Mouse (Mus musculus) heart, postnatal 0 days (tissue): ENCODE results near the gene Aptx. TPM values are rescaled to one million over a fixed set of nuclear protein-coding genes. Genes with fewer than 3 reads are reported as not detected.
A peak's percentile ranks its signal among the peaks of the same experiment; 100 is the strongest.

Experiments
- ATAC-seq: fragments of 200-750 bp; cut with Nextera tagmentation; 2 replicates; pipeline ENCODE4 v1.8.0; 2017; ENCODE audit warnings: low read depth, moderate number of reproducible peaks, moderate library complexity; ENCODE audit not compliant: insufficient read depth
- DNase-seq: peaks from one replicate; pipeline ENCODE4 v3.0.0-alpha.2; 2016; ENCODE audit warnings: low spot score
- H3K27ac ChIP-seq: fragments of 300-500 bp; sonication (generic); 2 replicates; pipeline ENCODE4 v1.5.1; 2014; ENCODE audit warnings: low read depth, mild to moderate bottlenecking
- H3K27me3 ChIP-seq: fragments of 300-500 bp; sonication (generic); 2 replicates; pipeline ENCODE4 v1.6.1; 2014; ENCODE audit warnings: low read length, mixed read lengths; ENCODE audit not compliant: control insufficient read depth, insufficient read depth
- H3K36me3 ChIP-seq: fragments of 300-500 bp; sonication (generic); replicated peaks from 2 replicates; pipeline ENCODE4 v1.6.1; 2014; ENCODE audit warnings: low read length, mixed read lengths; ENCODE audit not compliant: control insufficient read depth, insufficient read depth
- H3K4me1 ChIP-seq: fragments of 300-500 bp; sonication (generic); 2 replicates; pipeline ENCODE4 v1.6.1; 2014; ENCODE audit warnings: antibody characterized with exemption; ENCODE audit not compliant: control insufficient read depth, insufficient read depth
- H3K4me2 ChIP-seq: fragments of 300-500 bp; sonication (generic); 2 replicates; pipeline ENCODE4 v1.6.1; 2014; ENCODE audit warnings: low read depth, mild to moderate bottlenecking, low read length, moderate library complexity
- H3K4me3 ChIP-seq: fragments of 300-500 bp; sonication (generic); 2 replicates; pipeline ENCODE4 v1.5.1; 2014; ENCODE audit warnings: low read depth, low read length
- H3K9ac ChIP-seq: fragments of 300-500 bp; sonication (generic); replicated peaks from 2 replicates; pipeline ENCODE4 v1.6.1; 2014; ENCODE audit warnings: low read depth, low read length, mixed read lengths
- H3K9me3 ChIP-seq: fragments of 300-500 bp; sonication (generic); replicated peaks from 2 replicates; pipeline ENCODE4 v1.6.1; 2016; ENCODE audit warnings: low read length; ENCODE audit not compliant: control insufficient read depth
- CTCF ChIP-seq: IDR thresholded peaks from 2 replicates; pipeline ENCODE4 v1.5.1; 2016; ENCODE audit warnings: antibody characterized with exemption, control low read depth, low read depth
- EP300 ChIP-seq: IDR thresholded peaks from 2 replicates; pipeline ENCODE4 v1.6.1; 2016; ENCODE audit warnings: antibody characterized with exemption, low read depth
- WGBS: fragments of 180-500 bp; shearing (Covaris S2); extraction: QIAGEN DNeasy Blood & Tissue Kit; methylation state at CpG from one replicate; pipeline ENCODE4 v1.1.7; 2014; 5-methylcytosine and 5-hydroxymethylcytosine counted together
- polyA plus RNA-seq: library from polyadenylated mRNA; unstranded; fragments of >200 nt; fragmentation: Nextera tagmentation; extraction: Ambion mirVana; gene quantifications from 2 replicates; pipeline ENCODE4 v1.2.1, GENCODE M21; 2015
- total RNA-seq: library from RNA; depleted of rRNA; stranded (reverse); fragments of >200 nt; gene quantifications from 2 replicates; pipeline ENCODE4 v1.2.3, GENCODE M21; 2014; ENCODE audit warnings: low replicate concordance

Gene Aptx
- total and polyA plus RNA-seq, 2 experiments from 2014 or later = 18.9 to 29.9 TPM

- Histone ChIP-seq H3K4me2 (peak overlapping the region; percentile 68), H3K4me1 (peaks cover 16% of the 10 kb centered on the region), H3K27me3 (no peaks in the 10 kb centered on the region), H3K36me3 (no peaks in the 10 kb centered on the region), H3K9me3 (no peaks in the 10 kb centered on the region), H3K4me3 (peak overlapping the region; percentile 61), H3K27ac (peak overlapping the region; percentile 92), H3K9ac (peak overlapping the region; percentile 60)
- DNase-seq (no peak), ATAC-seq (no peak)
- WGBS = 33% methylated on average over 9 of the region's 9 CpGs
- TF ChIP-seq CTCF (no peak), EP300 (no peak)
These were observed 799 bp upstream of the Aptx start for GRCm38 (mm10) chr4:40703710-40704275.

GRCm38 (mm10) chr4:40701796-40702195 lies 1.2 kb downstream of the Aptx start:
- Histone ChIP-seq H3K36me3 (no peaks in the 10 kb centered on the region; the same call in 1 of the 2 replicates), H3K27me3 (no peaks in the 10 kb centered on the region), H3K27ac (peak overlapping the region; percentile 92; the same call in 1 of the 2 replicates), H3K4me2 (peak overlapping the region; percentile 68), H3K9ac (no peak overlapping the region), H3K4me1 (peaks cover 16% of the 10 kb centered on the region), H3K9me3 (no peaks in the 10 kb centered on the region), H3K4me3 (peak overlapping the region; percentile 61)
- no peak for ATAC-seq
- TF ChIP-seq CTCF = no peak
- TF ChIP-seq EP300 = no peak
- DNase-seq = no peak
- WGBS = 82% methylated on average over 3 of the region's 3 CpGs

GRCm38 (mm10) chr4:40700216-40700615 lies 2.8 kb downstream of the Aptx start:
- no peak for ATAC-seq
- H3K27ac ChIP-seq = no peak overlapping the region
- H3K4me2 ChIP-seq = no peak overlapping the region
- WGBS = 69% methylated on average over 8 of the region's 8 CpGs
- H3K4me1 ChIP-seq = peaks cover 16% of the 10 kb centered on the region
- no peaks in the 10 kb centered on the region for H3K27me3 ChIP-seq
- TF ChIP-seq EP300 (no peak), CTCF (no peak)
- no peak overlapping the region for H3K4me3 ChIP-seq
- DNase-seq = no peak
- peaks cover 7% of the 10 kb centered on the region for H3K36me3 ChIP-seq
- H3K9ac ChIP-seq = no peak overlapping the region
- no peaks in the 10 kb centered on the region for H3K9me3 ChIP-seq

- no peaks in the 10 kb centered on the region for H3K27me3 ChIP-seq
- H3K4me2 ChIP-seq = no peak overlapping the region
- no peak for DNase-seq
- H3K27ac ChIP-seq = no peak overlapping the region
- H3K4me1 ChIP-seq = peaks cover 5% of the 10 kb centered on the region
- no peak overlapping the region for H3K9ac ChIP-seq
- ATAC-seq = no peak
- peaks cover 36% of the 10 kb centered on the region for H3K36me3 ChIP-seq
- TF ChIP-seq CTCF (no peak), EP300 (no peak)
- no peaks in the 10 kb centered on the region for H3K9me3 ChIP-seq
- WGBS = 77% methylated on average over 7 of the region's 7 CpGs
- H3K4me3 ChIP-seq = no peak overlapping the region
These were observed 5.9 kb downstream of the Aptx start for GRCm38 (mm10) chr4:40697059-40697458.

GRCm38 (mm10) chr4:40691100-40691499 lies 11.9 kb downstream of the Aptx start:
- Histone ChIP-seq H3K9me3 (no peaks in the 10 kb centered on the region), H3K4me2 (no peak overlapping the region), H3K36me3 (peaks cover 79% of the 10 kb centered on the region), H3K27me3 (no peaks in the 10 kb centered on the region), H3K4me3 (no peak overlapping the region), H3K27ac (no peak overlapping the region), H3K4me1 (no peaks in the 10 kb centered on the region), H3K9ac (no peak overlapping the region)
- no peak for DNase-seq
- ATAC-seq = no peak
- TF ChIP-seq CTCF (no peak), EP300 (no peak)
- 86% methylated on average over 11 of the region's 11 CpGs for WGBS

- H3K27me3 ChIP-seq = no peaks in the 10 kb centered on the region
- ATAC-seq (no peak), DNase-seq (no peak)
- 84% methylated on average over 2 of the region's 2 CpGs for WGBS
- no peak overlapping the region for H3K4me2 ChIP-seq
- no peak overlapping the region for H3K27ac ChIP-seq
- peaks cover 23% of the 10 kb centered on the region for H3K36me3 ChIP-seq
- TF ChIP-seq EP300 (no peak), CTCF (no peak)
- no peaks in the 10 kb centered on the region for H3K9me3 ChIP-seq
- H3K4me3 ChIP-seq = no peak overlapping the region
- H3K4me1 ChIP-seq = no peaks in the 10 kb centered on the region
- H3K9ac ChIP-seq = no peak overlapping the region
These were observed 19.7 kb downstream of the Aptx start for GRCm38 (mm10) chr4:40683306-40683705.
